Mouse (Mus musculus): ENCODE results near the gene Ccnl2. TPM values are rescaled to one million over a fixed set of nuclear protein-coding genes. Genes with fewer than 3 reads are reported as not detected.

Gene Ccnl2
- polyA plus RNA-seq, 1 experiment from 2014 or later, result 163 TPM

- no peaks in the 10 kb centered on the region for H3K4me1 ChIP-seq (ENCODE audit: control insufficient read depth, insufficient read depth, low read length)
- ATAC-seq (ENCODE audit: low read depth) (no peak), DNase-seq (ENCODE audit: low spot score) (no peak)
- no peak overlapping the region for H3K9ac ChIP-seq (ENCODE audit: low read depth, low read length)
- no peak overlapping the region for H3K4me2 ChIP-seq (ENCODE audit: low read depth, low read length)
- peaks cover 66% of the 10 kb centered on the region for H3K36me3 ChIP-seq (ENCODE audit: control insufficient read depth, insufficient read depth, low read length)
- H3K9me3 ChIP-seq (ENCODE audit: control insufficient read depth, low read length), result no peaks in the 10 kb centered on the region
- no peak overlapping the region for H3K27ac ChIP-seq (replicated peaks; ENCODE audit: low read depth, low read length)
- 86% methylated on average over 11 of the region's 12 CpGs for WGBS
- no peak overlapping the region for H3K4me3 ChIP-seq (ENCODE audit: low read depth, low read length)
- H3K27me3 ChIP-seq (replicated peaks; ENCODE audit: control insufficient read depth, insufficient read depth, low read length), result no peaks in the 10 kb centered on the region
Observed at GRCm38 (mm10) chr4:155856071-155856470, 43.8 kb downstream of the Ccnl2 start.

- no peak overlapping the region for H3K4me3 ChIP-seq (ENCODE audit: low read depth, low read length)
- H3K4me2 ChIP-seq (ENCODE audit: low read depth, low read length), result no peak overlapping the region
- 92% methylated on average over 3 of the region's 3 CpGs for WGBS
- H3K27ac ChIP-seq (replicated peaks; ENCODE audit: low read depth, low read length), result no peak overlapping the region
- peaks cover 74% of the 10 kb centered on the region for H3K36me3 ChIP-seq (ENCODE audit: control insufficient read depth, insufficient read depth, low read length)
- no peaks in the 10 kb centered on the region for H3K27me3 ChIP-seq (replicated peaks; ENCODE audit: control insufficient read depth, insufficient read depth, low read length)
- H3K9ac ChIP-seq (ENCODE audit: low read depth, low read length), result no peak overlapping the region
- no peaks in the 10 kb centered on the region for H3K9me3 ChIP-seq (ENCODE audit: control insufficient read depth, low read length)
- ATAC-seq (ENCODE audit: low read depth), result no peak
- DNase-seq (ENCODE audit: low spot score), result no peak
- H3K4me1 ChIP-seq (ENCODE audit: control insufficient read depth, insufficient read depth, low read length), result no peaks in the 10 kb centered on the region
Observed at GRCm38 (mm10) chr4:155856881-155857280, 44.6 kb downstream of the Ccnl2 start.

GRCm38 (mm10) chr4:155859318-155859717 is 47.0 kb downstream of the Ccnl2 start:
- H3K36me3 ChIP-seq (ENCODE audit: control insufficient read depth, insufficient read depth, low read length), result peaks cover 68% of the 10 kb centered on the region
- peak; percentile 49; the same call in 1 of the 2 replicates for ATAC-seq (ENCODE audit: low read depth)
- whole genome bisulfite sequencing, result 15% methylated on average over 11 of the region's 13 CpGs

GRCm38 (mm10) chr4:155861787-155862186 is 49.5 kb downstream of the Ccnl2 start:
- H3K9me3 ChIP-seq (ENCODE audit: control insufficient read depth, low read length), result no peaks in the 10 kb centered on the region
- 89% methylated on average over 7 of the region's 7 CpGs for WGBS
- DNase-seq (ENCODE audit: low spot score) (no peak), ATAC-seq (ENCODE audit: low read depth) (no peak)
- no peak overlapping the region for H3K9ac ChIP-seq (ENCODE audit: low read depth, low read length)
- H3K36me3 ChIP-seq (ENCODE audit: control insufficient read depth, insufficient read depth, low read length), result peaks cover 60% of the 10 kb centered on the region; the same call in 1 of the 2 replicates
- no peak overlapping the region for H3K27ac ChIP-seq (replicated peaks; ENCODE audit: low read depth, low read length)
- no peaks in the 10 kb centered on the region for H3K27me3 ChIP-seq (replicated peaks; ENCODE audit: control insufficient read depth, insufficient read depth, low read length)
- H3K4me2 ChIP-seq (ENCODE audit: low read depth, low read length), result no peak overlapping the region
- H3K4me3 ChIP-seq (ENCODE audit: low read depth, low read length), result no peak overlapping the region
- H3K4me1 ChIP-seq (ENCODE audit: control insufficient read depth, insufficient read depth, low read length), result no peaks in the 10 kb centered on the region

More at GRCm38 (mm10) chr4:155859318-155859717, 47.0 kb downstream of the Ccnl2 start:
- no peaks in the 10 kb centered on the region for H3K9me3 ChIP-seq (ENCODE audit: control insufficient read depth, low read length)
- peak; percentile 78 for DNase-seq (ENCODE audit: low spot score)
- no peaks in the 10 kb centered on the region for H3K4me1 ChIP-seq (ENCODE audit: control insufficient read depth, insufficient read depth, low read length)
- H3K27me3 ChIP-seq (replicated peaks; ENCODE audit: control insufficient read depth, insufficient read depth, low read length), result no peaks in the 10 kb centered on the region
- H3K4me2 ChIP-seq (ENCODE audit: low read depth, low read length), result no peak overlapping the region
- H3K4me3 ChIP-seq (ENCODE audit: low read depth, low read length), result no peak overlapping the region
- no peak overlapping the region for H3K9ac ChIP-seq (ENCODE audit: low read depth, low read length)
- H3K27ac ChIP-seq (replicated peaks; ENCODE audit: low read depth, low read length), result no peak overlapping the region

GRCm38 (mm10) chr4:155863001-155863400 is 50.7 kb downstream of the Ccnl2 start, which contains the start of gene Tas1r3:
Tas1r3 (minus strand) TSS chr4:155863362.
- Histone ChIP-seq H3K4me2 (ENCODE audit: low read depth, low read length) (no peak within 1 kb of the TSS), H3K4me1 (ENCODE audit: control insufficient read depth, insufficient read depth, low read length) (no peaks in the 10 kb centered on the region), H3K9me3 (ENCODE audit: control insufficient read depth, low read length) (no peaks in the 10 kb centered on the region), H3K27me3 (replicated peaks; ENCODE audit: control insufficient read depth, insufficient read depth, low read length) (no peaks in the 10 kb centered on the region), H3K27ac (replicated peaks; ENCODE audit: low read depth, low read length) (no peak within 1 kb of the TSS), H3K4me3 (ENCODE audit: low read depth, low read length) (no peak within 1 kb of the TSS), H3K9ac (ENCODE audit: low read depth, low read length) (no peak within 1 kb of the TSS), H3K36me3 (ENCODE audit: control insufficient read depth, insufficient read depth, low read length) (peaks cover 50% of the 10 kb centered on the region; the same call in 1 of the 2 replicates)
- 86% methylated on average over 5 of the region's 5 CpGs for WGBS
- ATAC-seq (ENCODE audit: low read depth) (no peak), DNase-seq (ENCODE audit: low spot score) (no peak)

DNA sequence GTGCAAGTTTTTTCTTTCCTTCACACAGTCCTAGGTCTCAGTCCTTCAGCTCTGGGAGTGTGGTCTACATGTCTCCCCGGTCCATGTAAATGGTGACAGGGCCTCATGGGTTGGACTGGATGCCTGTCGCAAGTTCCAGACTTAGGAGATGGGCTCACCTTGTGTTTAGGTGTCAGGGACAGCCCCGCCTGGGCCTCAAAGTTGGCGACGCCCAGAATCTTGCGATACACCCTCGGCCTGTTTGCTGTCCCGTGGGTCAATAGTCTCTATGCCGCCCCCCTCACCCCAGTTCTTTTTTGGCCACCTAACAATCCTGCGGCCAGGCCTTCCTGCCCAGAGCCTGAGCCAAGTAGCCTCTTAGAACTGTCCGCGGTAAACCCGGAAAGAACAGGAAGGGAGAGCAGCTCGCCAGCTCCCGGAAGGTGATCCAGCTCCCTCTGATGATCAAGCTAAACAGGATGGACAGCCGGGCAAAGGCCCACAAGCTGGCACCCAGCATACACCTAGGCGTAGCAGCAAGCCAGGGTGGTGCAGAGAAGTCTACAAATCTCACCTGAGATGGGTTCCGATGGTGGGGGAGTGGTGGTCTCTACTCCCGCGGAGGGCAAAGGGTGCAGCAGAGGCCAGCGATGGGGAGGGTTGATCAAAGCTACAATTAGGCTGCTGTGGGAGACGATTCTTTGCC is 56.5 kb downstream of the Ccnl2 start:
- Histone ChIP-seq H3K9ac (ENCODE audit: low read depth, low read length) (peak overlapping the region; percentile 83), H3K36me3 (ENCODE audit: control insufficient read depth, insufficient read depth, low read length) (peaks cover 32% of the 10 kb centered on the region), H3K27me3 (replicated peaks; ENCODE audit: control insufficient read depth, insufficient read depth, low read length) (no peaks in the 10 kb centered on the region), H3K4me1 (ENCODE audit: control insufficient read depth, insufficient read depth, low read length) (peaks cover 12% of the 10 kb centered on the region), H3K4me3 (ENCODE audit: low read depth, low read length) (peak overlapping the region; percentile 68), H3K9me3 (ENCODE audit: control insufficient read depth, low read length) (no peaks in the 10 kb centered on the region), H3K4me2 (ENCODE audit: low read depth, low read length) (peak overlapping the region; percentile 88), H3K27ac (replicated peaks; ENCODE audit: low read depth, low read length) (no peak overlapping the region)
- no peak; the same call in 1 of the 2 replicates for ATAC-seq (ENCODE audit: low read depth)
- no peak for DNase-seq (ENCODE audit: low spot score)
- 7% methylated on average over 20 of the region's 22 CpGs for WGBS

GRCm38 (mm10) chr4:155869317-155870033 is 57.2 kb downstream of the Ccnl2 start, which contains the start of the genes Cptp and Ints11:
Cptp (minus strand) TSS chr4:155869440.
Ints11 (plus strand) TSS chr4:155869546.
- peak; percentile 97 for DNase-seq (ENCODE audit: low spot score)
- Histone ChIP-seq H3K4me2 (ENCODE audit: low read depth, low read length) (peak within 1 kb of the TSS; percentile 88), H3K4me3 (ENCODE audit: low read depth, low read length) (peak within 1 kb of the TSS; percentile 68), H3K36me3 (ENCODE audit: control insufficient read depth, insufficient read depth, low read length) (peaks cover 39% of the 10 kb centered on the region), H3K27me3 (replicated peaks; ENCODE audit: control insufficient read depth, insufficient read depth, low read length) (no peaks in the 10 kb centered on the region), H3K9me3 (ENCODE audit: control insufficient read depth, low read length) (no peaks in the 10 kb centered on the region), H3K4me1 (ENCODE audit: control insufficient read depth, insufficient read depth, low read length) (peaks cover 12% of the 10 kb centered on the region), H3K27ac (replicated peaks; ENCODE audit: low read depth, low read length) (0 out of 2 replicates have a peak within 1 kb of the TSS, but pooled peaks have one; percentile 17), H3K9ac (ENCODE audit: low read depth, low read length) (peak within 1 kb of the TSS; percentile 83)
- under 1% methylated on average over 53 of the region's 63 CpGs for WGBS
- peak; percentile 98 for ATAC-seq (ENCODE audit: low read depth)

DNA sequence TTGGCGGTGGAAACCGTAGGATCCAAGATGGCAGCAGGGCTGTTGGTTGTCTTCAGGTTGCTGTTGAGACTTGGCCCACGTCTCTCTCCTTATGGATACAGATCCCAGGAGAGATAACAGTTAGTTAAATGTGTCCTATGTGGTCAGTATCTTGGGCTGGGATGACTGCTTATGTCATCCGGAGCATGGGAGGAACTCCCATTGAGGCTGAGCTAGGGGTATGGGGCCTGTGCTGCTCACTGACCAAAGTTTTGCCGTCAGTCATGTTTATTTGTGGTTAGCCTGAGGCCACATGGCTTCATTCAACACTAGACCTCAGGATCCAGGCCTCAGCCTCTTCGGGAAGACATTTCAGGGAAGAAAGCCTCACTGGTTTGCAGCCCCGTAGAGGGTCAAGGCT is 59.1 kb downstream of the Ccnl2 start:
- Histone ChIP-seq H3K4me3 (ENCODE audit: low read depth, low read length) (no peak overlapping the region), H3K4me1 (ENCODE audit: control insufficient read depth, insufficient read depth, low read length) (peaks cover 12% of the 10 kb centered on the region), H3K4me2 (ENCODE audit: low read depth, low read length) (no peak overlapping the region), H3K9me3 (ENCODE audit: control insufficient read depth, low read length) (no peaks in the 10 kb centered on the region), H3K27ac (replicated peaks; ENCODE audit: low read depth, low read length) (no peak overlapping the region), H3K36me3 (ENCODE audit: control insufficient read depth, insufficient read depth, low read length) (peaks cover 46% of the 10 kb centered on the region), H3K27me3 (replicated peaks; ENCODE audit: control insufficient read depth, insufficient read depth, low read length) (no peaks in the 10 kb centered on the region), H3K9ac (ENCODE audit: low read depth, low read length) (no peak overlapping the region)
- WGBS, result 90% methylated on average over 7 of the region's 7 CpGs
- no peak for ATAC-seq (ENCODE audit: low read depth)
- DNase-seq (ENCODE audit: low spot score), result no peak

Measured in embryonic facial prominence, embryonic 14.5 days (tissue).